Mouse (Mus musculus): Measurements from ENCODE around the gene Cdnf.
A peak's percentile ranks its signal among the peaks of the same experiment; 100 is the strongest.

Cdnf gene

DNA sequence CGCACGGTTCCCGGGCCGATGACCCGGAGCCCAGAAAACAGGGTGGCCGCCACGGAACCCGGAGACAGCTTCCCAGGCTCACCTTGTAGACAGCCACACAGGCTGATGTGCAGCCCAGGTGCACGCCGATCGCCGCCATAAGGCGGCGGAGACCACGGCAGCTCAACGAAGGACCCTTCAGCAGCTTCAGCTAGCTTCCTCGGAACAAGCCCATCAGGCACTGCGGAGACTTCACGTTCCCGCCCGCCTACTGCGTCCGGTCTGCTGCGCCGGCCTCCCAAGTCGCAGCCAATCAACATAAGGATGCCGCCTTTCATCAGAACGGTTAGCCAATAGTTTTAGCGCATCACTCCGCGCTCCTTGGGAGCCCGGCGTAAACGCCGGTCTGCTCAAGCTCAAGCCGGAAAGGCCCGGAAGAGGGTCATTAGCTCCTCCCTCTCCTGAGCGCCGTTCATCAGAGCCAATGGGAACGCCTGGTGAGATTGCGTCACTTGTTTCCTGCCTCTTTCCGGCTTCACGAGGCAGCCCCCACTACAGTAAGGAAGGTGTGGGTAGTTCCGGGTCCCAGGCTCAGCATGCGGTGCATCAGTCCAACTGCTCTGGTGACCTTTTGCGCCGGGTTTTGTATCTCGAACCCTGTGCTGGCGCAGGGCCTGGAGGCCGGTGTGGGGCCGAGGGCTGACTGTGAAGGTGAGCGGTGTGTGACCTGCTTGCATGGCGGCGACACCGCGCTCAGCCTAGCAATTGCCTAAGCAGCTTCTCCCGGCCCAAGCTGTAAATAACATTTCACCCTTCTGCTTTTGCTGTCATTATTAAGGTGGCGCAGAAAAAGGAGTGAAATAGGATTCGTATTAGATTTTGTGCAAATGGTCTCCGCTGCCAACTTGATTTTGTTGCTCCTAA is at the start of gene Cdnf, which contains the start of the genes Gm45902 and Hspa14:
Cdnf (plus strand) TSS at position 479 of the 903 bp plus-strand sequence.
Gm45902 (minus strand) TSS at position 239 of the 903 bp plus-strand sequence.
Hspa14 (minus strand) TSS at position 263 of the 903 bp plus-strand sequence.
- DNase-seq = peak; percentile 93

DNA sequence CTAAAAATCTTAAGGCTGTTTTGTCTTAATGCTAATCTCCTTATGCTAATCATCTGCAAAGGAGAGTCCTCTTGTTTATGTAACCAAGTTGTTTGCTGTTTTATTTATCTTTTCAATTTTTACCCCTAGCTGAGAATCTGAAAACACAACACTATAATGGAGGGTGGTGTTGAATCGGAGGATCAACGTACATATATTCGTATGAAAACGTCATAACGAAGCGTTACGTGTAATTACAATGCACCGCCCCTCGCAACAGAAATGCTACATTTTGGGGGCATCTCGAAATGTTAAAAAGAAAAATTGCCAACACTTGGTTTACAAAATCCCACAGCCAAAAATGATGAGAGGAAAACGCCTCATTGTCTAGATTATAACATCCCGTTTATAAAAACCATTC is 38.9 kb upstream of the Cdnf start:
- DNase-seq = no peak

DNA sequence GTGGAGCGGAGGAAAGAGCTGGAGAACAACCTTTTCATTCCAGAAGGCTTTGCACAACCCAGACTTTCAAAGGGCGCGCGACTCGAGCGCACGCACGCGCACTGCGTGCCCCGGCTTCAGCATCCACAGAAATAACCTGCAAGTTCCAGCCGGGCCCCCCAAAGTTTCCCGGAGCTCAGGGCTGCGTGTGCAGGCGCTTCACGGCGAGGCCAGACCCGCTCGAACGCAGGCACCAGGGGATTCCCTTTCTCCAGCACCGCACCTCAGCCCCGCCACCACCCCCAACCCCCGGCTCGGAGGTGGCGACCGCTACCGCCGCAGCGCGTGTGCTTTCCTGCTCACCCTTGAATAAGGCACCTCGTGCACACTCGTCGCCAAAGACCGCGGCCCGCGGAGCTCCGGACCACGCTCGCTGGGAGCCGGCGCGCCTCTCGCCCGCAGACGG is 38.4 kb upstream of the Cdnf start:
- peak; percentile 47 for DNase-seq

DNA sequence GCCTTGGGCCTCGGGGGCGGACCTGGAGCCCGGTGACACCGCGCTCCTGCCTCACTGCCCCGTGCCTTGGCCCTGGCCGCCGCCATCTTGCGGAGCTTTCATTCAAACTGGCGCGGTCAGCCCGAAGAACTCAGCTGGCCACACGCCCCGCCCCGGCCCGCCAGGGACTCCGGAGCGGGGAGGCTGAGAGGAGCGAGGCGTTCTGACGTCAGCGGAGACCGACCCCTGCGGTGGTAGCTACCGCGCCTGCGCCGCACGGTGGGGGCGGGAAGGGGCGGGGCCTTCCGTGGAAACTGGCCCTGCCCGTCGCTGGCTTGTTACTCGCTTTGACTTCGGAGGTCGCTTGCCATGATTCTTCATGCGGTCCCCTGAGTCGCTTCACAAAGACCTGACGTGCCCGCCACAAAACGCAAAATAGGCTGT is 38.0 kb upstream of the Cdnf start, which contains the start of gene Suv39h2:
Suv39h2 (minus strand) TSS at position 171 of the 423 bp plus-strand sequence.
- DNase-seq = peak; percentile 99

DNA sequence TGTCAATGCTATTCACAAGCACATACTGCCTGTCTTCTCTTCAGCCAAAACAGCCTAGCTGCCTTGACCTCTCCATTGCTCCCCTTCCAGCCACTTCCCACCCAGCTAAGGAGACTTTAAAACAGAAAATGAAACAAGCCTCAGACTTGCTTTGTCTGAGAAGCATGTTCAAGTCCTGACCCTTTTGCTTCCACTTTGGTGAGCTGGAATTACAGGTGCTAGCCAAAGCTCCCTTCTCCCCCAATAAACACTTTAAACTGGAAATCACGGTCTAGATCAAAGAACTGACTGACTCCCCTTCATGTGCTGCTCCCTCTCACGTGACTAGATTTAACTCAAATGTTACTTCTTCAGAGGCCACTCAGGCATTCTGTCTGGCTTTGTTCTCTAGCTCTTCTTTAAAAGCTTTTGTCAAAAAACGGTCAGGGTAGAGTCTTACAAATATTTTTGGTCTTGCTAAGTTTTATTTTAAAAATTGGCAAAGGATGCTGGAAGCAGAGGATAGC is 37.0 kb upstream of the Cdnf start:
- no peak for DNase-seq

DNA sequence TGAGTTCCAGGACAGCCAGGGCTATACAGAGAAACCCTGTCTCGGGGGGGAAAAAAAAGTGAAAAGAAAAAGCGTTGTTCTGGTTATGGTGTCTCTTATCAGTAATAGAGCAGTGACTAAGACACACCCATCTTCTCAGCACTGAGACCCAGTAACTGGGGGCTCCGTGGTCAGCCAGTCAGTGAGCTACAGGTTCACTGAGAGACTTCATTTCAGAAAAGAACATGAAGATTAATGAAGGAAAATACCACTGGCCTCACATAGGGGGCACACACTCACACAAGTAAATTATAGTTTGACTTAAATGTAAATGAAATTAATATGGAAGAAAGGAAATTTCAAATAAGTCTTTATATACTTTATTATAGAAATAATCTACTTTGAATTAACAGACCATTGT is 32.6 kb upstream of the Cdnf start:
- DNase-seq = no peak

DNA sequence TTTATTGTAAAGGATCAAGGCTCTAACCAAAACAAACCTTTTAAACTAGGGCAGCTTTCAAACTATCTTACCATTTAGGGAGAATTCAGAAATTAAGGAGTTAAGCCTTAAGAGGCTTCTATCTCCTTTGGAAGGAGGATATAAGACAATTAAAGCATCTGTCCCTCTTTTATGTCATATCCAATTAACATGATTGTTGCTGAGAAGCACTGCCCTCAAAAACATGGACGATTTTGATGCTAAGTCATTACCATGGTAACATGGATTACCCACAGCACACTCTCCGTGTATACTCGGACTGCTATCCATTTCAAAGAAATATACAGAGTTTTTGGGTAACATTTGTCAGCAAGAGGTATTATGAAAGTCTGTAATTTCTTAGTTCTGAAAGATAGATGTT is 23.0 kb upstream of the Cdnf start:
- no peak for DNase-seq

DNA sequence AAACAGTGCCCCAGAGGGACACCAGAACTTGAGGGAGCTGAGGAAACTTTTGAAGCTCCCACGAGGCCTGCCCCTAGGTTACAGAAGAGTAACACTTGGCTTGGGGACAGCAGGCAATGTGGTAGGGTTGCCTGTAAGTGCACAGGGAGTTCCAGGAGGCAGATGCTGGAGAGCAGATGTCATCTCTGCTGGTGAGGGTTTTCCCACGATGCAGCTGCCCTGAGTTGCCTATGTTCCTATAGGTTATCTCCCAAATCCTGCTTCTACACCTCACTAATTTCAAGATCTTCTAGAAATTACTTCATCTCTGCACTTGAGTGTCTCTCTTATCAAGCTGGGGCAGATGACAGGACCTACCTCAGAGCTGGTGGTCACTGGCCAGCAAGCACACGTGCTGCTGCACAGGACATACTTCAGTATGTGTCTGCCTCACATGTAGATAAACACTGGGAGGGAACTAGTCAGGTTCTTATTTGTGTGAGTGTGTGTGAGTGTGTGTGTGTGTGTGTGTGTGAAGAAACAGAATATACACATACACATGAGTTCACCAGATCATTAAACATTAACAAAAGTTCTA is 18.9 kb upstream of the Cdnf start:
- no peak for DNase-seq

DNA sequence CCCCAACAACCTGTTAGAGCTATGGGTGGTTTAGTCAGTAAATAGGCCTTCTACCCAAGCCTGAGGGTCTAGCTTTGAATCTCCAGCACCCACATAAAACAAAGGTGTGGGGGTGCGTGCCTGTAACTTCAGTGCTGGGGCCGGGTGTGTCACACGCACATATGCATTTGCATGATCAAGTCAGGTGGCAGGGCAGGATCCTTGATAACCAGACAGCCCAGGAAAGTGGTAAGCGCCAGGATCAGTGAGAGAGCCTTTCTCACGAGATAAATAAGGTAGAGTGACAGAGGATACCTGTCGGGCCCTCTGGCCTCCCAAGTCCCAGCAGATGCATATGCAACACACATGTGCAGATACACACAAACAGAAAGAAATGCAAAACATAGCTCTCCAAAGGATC is 13.3 kb upstream of the Cdnf start:
- DNase-seq = no peak

DNA sequence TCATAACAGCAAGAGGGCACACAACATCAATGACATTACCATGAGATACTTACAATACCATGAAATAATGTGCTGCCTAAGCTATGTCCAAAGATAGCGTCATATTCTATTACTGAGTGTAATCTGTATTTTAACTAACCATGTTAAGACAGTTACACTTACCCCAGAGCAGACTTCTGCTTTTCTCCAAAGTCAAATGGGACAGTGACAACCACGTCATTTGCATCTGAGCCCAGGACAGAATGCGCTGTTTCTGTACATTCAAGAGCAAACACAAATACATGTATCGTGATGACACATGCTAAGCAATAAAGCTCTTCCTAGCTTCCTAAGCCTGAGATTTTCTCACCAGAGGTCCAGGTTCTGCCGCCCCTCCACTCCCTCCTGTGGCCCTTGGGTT is 11.9 kb upstream of the Cdnf start:
- DNase-seq = no peak

DNA sequence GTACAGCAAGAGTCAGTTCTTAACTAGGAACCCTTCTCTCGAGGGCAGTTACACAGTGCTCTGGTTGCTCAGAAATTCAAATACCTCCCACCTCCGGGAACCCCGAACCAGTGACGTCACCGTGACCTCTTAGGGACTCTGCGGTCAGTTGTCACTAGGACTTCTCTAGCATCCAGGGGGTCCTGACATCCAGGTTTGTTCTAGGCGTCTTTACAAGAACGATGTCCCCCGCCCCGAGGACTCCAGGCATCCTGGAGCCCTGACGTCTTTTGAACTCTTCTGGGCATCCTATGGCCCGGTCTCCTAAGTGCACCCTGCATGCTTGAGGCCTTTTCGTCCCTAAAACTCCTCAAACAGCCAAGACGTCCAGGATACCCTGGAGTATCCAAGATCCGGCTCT is 754 bp upstream of the Cdnf start:
- DNase-seq = peak; percentile 9

DNA sequence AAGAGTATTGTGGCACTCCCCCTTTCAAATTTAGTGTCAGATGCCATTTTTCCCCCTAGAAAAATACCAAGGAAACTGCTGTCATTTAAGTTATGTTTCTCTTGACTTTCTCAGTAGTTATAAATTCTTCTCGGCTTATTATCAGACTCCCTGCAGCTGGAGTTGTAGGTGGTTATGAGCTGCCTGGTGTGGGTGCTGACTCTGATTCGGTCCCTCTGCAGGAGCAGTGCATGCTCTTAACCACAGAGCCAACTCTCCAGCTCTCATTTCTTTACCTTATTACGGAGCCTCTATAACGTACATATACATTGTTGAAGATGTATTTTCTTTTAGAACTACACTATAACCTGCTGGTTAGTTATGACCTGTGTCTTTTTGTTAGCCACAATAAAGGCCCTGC is 9.7 kb downstream of the Cdnf start:
- DNase-seq = no peak

DNA sequence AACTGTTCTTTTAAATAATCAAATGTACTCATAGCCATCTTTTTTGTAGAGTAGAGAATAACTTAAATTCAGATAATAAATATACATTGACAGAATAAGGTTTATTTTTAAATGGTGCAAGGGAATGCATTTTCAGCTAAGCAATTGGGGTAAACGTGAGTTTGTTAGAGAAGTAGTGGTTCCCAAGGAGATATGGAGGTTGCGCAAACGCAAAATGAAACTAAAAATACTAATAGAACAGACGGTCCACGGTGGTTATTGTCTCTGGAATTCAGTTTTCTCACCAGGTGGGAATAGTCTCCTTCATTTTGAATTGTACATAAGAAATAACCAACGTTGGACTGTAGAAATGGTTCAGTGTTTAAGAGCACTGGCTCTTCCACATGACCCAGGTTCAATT is 13.5 kb downstream of the Cdnf start:
- no peak for DNase-seq

DNA sequence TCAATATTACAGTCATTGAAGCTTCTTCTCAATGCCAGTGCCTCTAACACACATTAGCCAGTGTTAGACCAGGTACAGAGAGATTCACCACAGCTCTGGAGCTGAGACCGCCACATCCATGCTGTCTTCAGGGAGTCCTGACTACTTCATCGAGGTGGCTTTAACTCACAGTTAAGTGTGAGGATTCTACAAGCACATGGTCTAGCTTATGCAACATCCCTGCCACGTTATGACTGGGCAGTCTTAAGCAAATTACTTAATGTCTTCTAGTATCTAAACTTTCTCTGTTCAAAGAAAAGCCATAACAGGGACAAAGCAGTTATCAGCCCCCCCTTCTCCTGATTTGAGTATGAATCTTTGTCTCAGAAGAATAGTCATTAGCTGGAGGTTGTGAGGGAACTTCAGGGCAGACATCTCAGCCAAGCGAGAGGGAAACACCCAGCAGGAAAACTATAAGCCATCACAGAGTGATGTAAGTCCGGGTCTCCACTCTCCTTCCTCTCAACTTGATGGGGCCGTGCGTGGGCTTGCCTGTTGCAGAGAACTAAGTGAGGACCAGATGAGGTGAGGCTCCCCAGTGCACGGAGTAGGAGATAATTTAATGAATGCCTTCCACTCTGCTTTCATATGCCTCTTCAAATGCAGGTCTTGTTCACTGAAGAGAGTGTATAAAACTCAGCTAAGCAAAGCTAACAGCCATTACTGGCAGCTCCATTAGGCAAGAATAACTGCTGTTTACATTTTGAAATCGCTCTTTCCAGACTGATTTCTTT is 28.7 kb downstream of the Cdnf start:
- DNase-seq = no peak

DNA sequence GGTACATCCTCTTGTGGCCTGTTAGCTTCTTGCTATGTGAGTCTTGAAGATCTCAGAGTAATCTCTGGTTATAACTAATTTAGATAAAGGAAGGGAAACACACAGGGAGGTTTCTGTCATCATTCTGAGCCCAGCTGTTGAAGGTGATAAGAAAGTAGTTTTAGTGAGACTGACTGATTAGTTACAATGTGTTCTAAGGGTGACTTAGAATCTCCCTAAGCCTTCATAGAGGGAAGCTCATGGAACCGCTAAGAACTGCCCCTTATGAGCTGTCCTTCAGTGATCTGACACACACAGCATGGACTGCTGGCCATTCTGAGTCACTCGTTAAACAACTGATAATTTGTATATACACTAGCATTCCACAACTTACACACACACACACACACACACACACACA is 33.2 kb downstream of the Cdnf start:
- DNase-seq = no peak

DNA sequence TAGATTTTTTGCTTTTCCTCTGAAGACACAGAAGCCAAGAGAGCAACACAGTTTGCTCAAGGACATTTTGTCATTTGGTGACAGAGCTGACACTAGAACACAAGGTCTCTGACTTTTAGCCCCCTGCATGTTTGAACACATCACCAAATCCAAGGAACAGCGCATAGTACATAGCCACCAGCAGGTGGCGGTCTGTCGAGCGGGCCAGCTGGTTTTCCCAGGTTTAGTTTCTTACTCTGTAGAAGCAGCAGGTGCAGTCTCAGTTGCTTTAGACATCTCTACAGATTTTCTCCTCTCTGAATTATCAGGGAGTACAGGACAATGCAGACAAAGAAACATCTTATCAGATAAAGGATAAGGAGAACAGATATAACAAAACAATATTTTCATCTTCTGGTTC is 33.8 kb downstream of the Cdnf start:
- peak; percentile 55 for DNase-seq

DNA sequence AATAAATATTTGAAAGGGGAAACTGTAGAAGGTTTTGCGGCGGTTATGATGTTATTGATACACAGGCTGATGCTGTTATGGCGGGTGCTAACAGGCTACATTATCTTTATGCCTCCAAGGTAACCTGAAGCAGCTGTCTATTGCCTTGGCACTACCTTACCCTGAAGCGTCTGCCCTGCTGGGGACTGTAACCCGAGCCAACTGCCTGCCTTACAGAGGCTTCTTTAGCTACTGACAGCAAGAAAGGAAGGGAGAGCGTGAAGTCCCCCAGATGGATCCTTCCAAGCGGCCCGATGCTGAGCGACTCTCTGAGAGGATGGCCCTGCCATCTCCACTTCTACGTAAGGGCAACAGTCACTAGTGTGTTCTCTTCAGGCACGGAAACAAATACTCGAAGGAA is 57.4 kb downstream of the Cdnf start, which contains the start of gene Fam107b:
Fam107b (plus strand) TSS at position 303 of the 400 bp plus-strand sequence.
- DNase-seq = no peak

DNA sequence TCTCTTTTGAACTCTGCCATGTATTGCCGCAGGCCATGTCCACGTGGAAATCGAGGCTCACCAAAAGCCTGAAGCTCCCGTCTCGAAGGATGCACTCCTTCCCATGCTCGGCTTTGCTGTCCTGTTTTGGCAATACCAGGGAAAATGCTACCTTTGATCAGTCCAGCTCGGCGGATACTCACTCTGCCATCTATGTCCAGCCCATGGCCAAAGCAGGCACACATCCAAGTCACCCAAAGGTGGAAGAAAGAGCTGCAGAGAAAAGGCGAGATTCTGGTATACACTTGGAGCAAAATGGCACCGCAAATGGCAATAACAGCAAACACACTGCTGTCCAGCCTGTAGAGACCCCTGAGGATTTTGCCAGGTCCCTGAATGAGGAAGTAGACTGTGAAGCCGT is 57.8 kb downstream of the Cdnf start:
- DNase-seq = no peak

DNA sequence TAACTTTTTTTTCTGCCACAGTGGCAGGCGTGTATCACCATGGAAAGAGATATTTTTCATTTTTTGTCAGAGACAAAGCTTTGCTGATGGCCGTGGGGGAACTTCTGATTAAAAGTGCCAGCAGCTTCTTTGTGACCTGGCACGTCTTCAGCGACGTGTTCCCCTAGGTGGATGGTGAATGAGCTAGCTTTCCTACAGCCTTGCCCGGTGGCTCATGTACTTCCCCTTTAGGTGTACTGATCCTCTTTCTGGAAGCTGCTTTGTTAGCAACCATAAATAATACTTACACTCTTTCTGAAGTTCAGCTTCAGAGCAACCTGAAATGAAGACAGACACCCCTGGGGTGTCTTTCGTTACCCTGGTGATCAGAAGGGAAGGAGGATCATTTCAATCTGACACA is 61.1 kb downstream of the Cdnf start:
- no peak for DNase-seq

DNA sequence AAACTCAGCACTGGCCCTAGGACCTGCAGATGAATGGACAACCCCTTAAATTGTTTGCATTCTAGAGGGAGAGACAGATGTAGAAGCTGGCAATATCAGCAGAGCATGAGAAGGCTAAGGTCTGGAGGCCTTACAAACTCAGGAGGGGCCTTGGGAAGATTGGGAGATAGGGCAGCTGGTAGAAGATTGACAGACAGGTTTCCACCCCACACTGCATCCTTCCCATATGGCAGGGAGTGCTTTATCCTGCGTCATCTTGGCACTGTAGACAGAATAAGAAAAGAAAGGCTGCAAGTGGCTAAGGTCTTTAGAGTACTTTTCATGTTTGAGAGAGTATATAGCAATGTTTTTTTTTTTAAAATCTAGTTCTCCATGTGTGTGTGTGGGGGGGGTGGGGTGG is 62.3 kb downstream of the Cdnf start:
- DNase-seq = no peak

All from lung, postnatal 14 days (tissue).